Mouse (Mus musculus): ENCODE results near the gene Cbr4. TPM values are rescaled to one million over a fixed set of nuclear protein-coding genes. Genes with fewer than 3 reads are reported as not detected.

The Cbr4 gene
- polyA plus RNA-seq, 1 experiment, result 6.5 TPM

- Histone ChIP-seq H3K4me3 (replicated peaks; ENCODE audit: control insufficient read depth, low read depth, low read length) (no peak overlapping the region), H3K27ac (ENCODE audit: control insufficient read depth, insufficient read depth, low read depth, low read length, poor library complexity) (no peak overlapping the region), H3K4me1 (ENCODE audit: control insufficient read depth, insufficient read depth, low read length) (no peaks in the 10 kb centered on the region)
- 80% methylated on average over 9 of the region's 9 CpGs for WGBS
- no peak for TF ChIP-seq CTCF (IDR thresholded peaks at IDR 0.05; ENCODE audit: control insufficient read depth, insufficient read depth, low read length)
- no peak for TF ChIP-seq POLR2A (IDR thresholded peaks at IDR 0.05; ENCODE audit: borderline replicate concordance, control insufficient read depth, low read depth, low read length)
Measured at GRCm38 (mm10) chr8:61528197-61528596, 40.7 kb downstream of the Cbr4 start.

GRCm38 (mm10) chr8:61528642-61529041, 41.1 kb downstream of the Cbr4 start:
- WGBS, result 64% methylated on average over 6 of the region's 6 CpGs
- no peak overlapping the region for H3K27ac ChIP-seq (ENCODE audit: control insufficient read depth, insufficient read depth, low read depth, low read length, poor library complexity)
- no peaks in the 10 kb centered on the region for H3K4me1 ChIP-seq (ENCODE audit: control insufficient read depth, insufficient read depth, low read length)
- no peak overlapping the region for H3K4me3 ChIP-seq (replicated peaks; ENCODE audit: control insufficient read depth, low read depth, low read length)
- no peak for TF ChIP-seq CTCF (IDR thresholded peaks at IDR 0.05; ENCODE audit: control insufficient read depth, insufficient read depth, low read length)
- no peak for TF ChIP-seq POLR2A (IDR thresholded peaks at IDR 0.05; ENCODE audit: borderline replicate concordance, control insufficient read depth, low read depth, low read length)

- H3K4me1 ChIP-seq (ENCODE audit: control insufficient read depth, insufficient read depth, low read length), result no peaks in the 10 kb centered on the region
- H3K4me3 ChIP-seq (replicated peaks; ENCODE audit: control insufficient read depth, low read depth, low read length), result no peak overlapping the region
- TF ChIP-seq POLR2A (IDR thresholded peaks at IDR 0.05; ENCODE audit: borderline replicate concordance, control insufficient read depth, low read depth, low read length), result no peak
- no peak for TF ChIP-seq CTCF (IDR thresholded peaks at IDR 0.05; ENCODE audit: control insufficient read depth, insufficient read depth, low read length)
- 80% methylated on average over 22 of the region's 22 CpGs for WGBS
- no peak overlapping the region for H3K27ac ChIP-seq (ENCODE audit: control insufficient read depth, insufficient read depth, low read depth, low read length, poor library complexity)
Measured at GRCm38 (mm10) chr8:61531944-61532795, 44.6 kb downstream of the Cbr4 start.

GRCm38 (mm10) chr8:61532831-61533230, 45.3 kb downstream of the Cbr4 start:
- 84% methylated on average over 5 of the region's 5 CpGs for WGBS
- Histone ChIP-seq H3K4me3 (replicated peaks; ENCODE audit: control insufficient read depth, low read depth, low read length) (no peak overlapping the region), H3K4me1 (ENCODE audit: control insufficient read depth, insufficient read depth, low read length) (no peaks in the 10 kb centered on the region), H3K27ac (ENCODE audit: control insufficient read depth, insufficient read depth, low read depth, low read length, poor library complexity) (no peak overlapping the region)
- TF ChIP-seq POLR2A (IDR thresholded peaks at IDR 0.05; ENCODE audit: borderline replicate concordance, control insufficient read depth, low read depth, low read length) (no peak), CTCF (IDR thresholded peaks at IDR 0.05; ENCODE audit: control insufficient read depth, insufficient read depth, low read length) (no peak)

GRCm38 (mm10) chr8:61533356-61533926, 45.9 kb downstream of the Cbr4 start:
- H3K4me3 ChIP-seq (replicated peaks; ENCODE audit: control insufficient read depth, low read depth, low read length), result no peak overlapping the region
- no peak overlapping the region for H3K27ac ChIP-seq (ENCODE audit: control insufficient read depth, insufficient read depth, low read depth, low read length, poor library complexity)
- H3K4me1 ChIP-seq (ENCODE audit: control insufficient read depth, insufficient read depth, low read length), result no peaks in the 10 kb centered on the region
- TF ChIP-seq CTCF (IDR thresholded peaks at IDR 0.05; ENCODE audit: control insufficient read depth, insufficient read depth, low read length), result no peak
- no peak for TF ChIP-seq POLR2A (IDR thresholded peaks at IDR 0.05; ENCODE audit: borderline replicate concordance, control insufficient read depth, low read depth, low read length)
- 73% methylated on average over 16 of the region's 16 CpGs for WGBS

DNA sequence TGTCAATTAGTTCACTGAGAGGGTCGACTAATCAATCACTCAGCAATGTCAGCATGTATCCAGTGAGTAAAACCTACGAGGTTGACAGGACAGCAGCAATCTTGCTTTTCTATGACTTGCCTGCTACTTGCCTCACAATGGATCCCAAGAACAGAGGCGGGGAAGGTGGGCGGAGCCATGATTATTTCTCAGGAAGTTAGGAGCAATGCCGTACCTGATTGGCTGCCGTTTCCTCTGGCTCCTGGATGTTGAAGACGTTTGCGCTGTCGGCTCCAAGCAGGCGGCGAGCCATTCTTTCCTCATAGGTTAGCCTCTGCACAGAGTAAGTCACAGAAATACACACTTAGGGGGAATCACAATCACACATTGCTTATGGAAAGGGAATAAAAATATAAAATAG, 47.9 kb downstream of the Cbr4 start:
- WGBS, result 86% methylated on average over 11 of the region's 11 CpGs
- Histone ChIP-seq H3K4me1 (ENCODE audit: control insufficient read depth, insufficient read depth, low read length) (no peaks in the 10 kb centered on the region), H3K27ac (ENCODE audit: control insufficient read depth, insufficient read depth, low read depth, low read length, poor library complexity) (no peak overlapping the region), H3K4me3 (replicated peaks; ENCODE audit: control insufficient read depth, low read depth, low read length) (no peak overlapping the region)
- TF ChIP-seq POLR2A (IDR thresholded peaks at IDR 0.05; ENCODE audit: borderline replicate concordance, control insufficient read depth, low read depth, low read length), result no peak
- TF ChIP-seq CTCF (IDR thresholded peaks at IDR 0.05; ENCODE audit: control insufficient read depth, insufficient read depth, low read length), result no peak

GRCm38 (mm10) chr8:61537471-61537870, 49.9 kb downstream of the Cbr4 start:
- 54% methylated on average over 5 of the region's 5 CpGs for WGBS
- no peak for TF ChIP-seq CTCF (IDR thresholded peaks at IDR 0.05; ENCODE audit: control insufficient read depth, insufficient read depth, low read length)
- Histone ChIP-seq H3K27ac (ENCODE audit: control insufficient read depth, insufficient read depth, low read depth, low read length, poor library complexity) (no peak overlapping the region), H3K4me1 (ENCODE audit: control insufficient read depth, insufficient read depth, low read length) (no peaks in the 10 kb centered on the region), H3K4me3 (replicated peaks; ENCODE audit: control insufficient read depth, low read depth, low read length) (no peak overlapping the region)

- WGBS, result 56% methylated on average over 7 of the region's 7 CpGs
- Histone ChIP-seq H3K4me1 (ENCODE audit: control insufficient read depth, insufficient read depth, low read length) (no peaks in the 10 kb centered on the region; the same call in 1 of the 2 replicates), H3K27ac (ENCODE audit: control insufficient read depth, insufficient read depth, low read depth, low read length, poor library complexity) (no peak overlapping the region), H3K4me3 (replicated peaks; ENCODE audit: control insufficient read depth, low read depth, low read length) (no peak overlapping the region)
- TF ChIP-seq CTCF (IDR thresholded peaks at IDR 0.05; ENCODE audit: control insufficient read depth, insufficient read depth, low read length), result peak; percentile 98
- TF ChIP-seq POLR2A (IDR thresholded peaks at IDR 0.05; ENCODE audit: borderline replicate concordance, control insufficient read depth, low read depth, low read length), result no peak
Measured at GRCm38 (mm10) chr8:61539828-61540500, 52.4 kb downstream of the Cbr4 start.
